Comparison of ENCODE assay signal across 12 mouse cellular contexts in genomic region chr7:45635711-45636688, GRCm38 (mm10). TPM values are rescaled to one million over a fixed set of nuclear protein-coding genes. Genes with fewer than 3 reads are reported as not detected.
A peak's percentile ranks its signal among the peaks of the same experiment; 100 is the strongest.
DNase-seq lines count a peak whose midpoint lies in the region; ATAC-seq and TF ChIP-seq lines count a peak whose summit lies in the region.
"Had no signal": no experiment of that assay in that cellular context is flagged by ENCODE, and none has a peak within 500 bp of the region (broad histone marks: within the 10 kb centered on the region; RNA-seq: fewer than 3 reads in every experiment).

No protein-coding gene starts in this region.

- no peak for ATAC-seq in kidney, embryonic 16.5 days (ENCODE audit: low FRiP score, low TSS enrichment)
- ATAC-seq in embryonic facial prominence, embryonic 14.5 days (ENCODE audit: low read depth): no peak
- ATAC-seq in intestine, embryonic 16.5 days: no peak
- no peak for ATAC-seq in forebrain, postnatal 0 days
- ATAC-seq: forebrain, embryonic 13.5 days had no signal

- H3K36me3 ChIP-seq in kidney, embryonic 16.5 days (ENCODE audit: insufficient read depth, low read length): peaks cover 13% of the 10 kb centered on the region
- peaks cover 10% of the 10 kb centered on the region for H3K36me3 ChIP-seq in embryonic facial prominence, embryonic 14.5 days (ENCODE audit: control insufficient read depth, insufficient read depth, low read length)
- no peaks in the 10 kb centered on the region; the same call in 1 of the 2 replicates for H3K36me3 ChIP-seq in intestine, embryonic 16.5 days (ENCODE audit: control insufficient read depth, insufficient read depth, low read length)
- peaks cover 15% of the 10 kb centered on the region; the same call in 1 of the 2 replicates for H3K36me3 ChIP-seq in forebrain, postnatal 0 days (ENCODE audit: insufficient read depth)

- no peak overlapping the region for H3K9ac ChIP-seq in kidney, embryonic 16.5 days (replicated peaks; ENCODE audit: low read length)
- H3K9ac ChIP-seq in embryonic facial prominence, embryonic 14.5 days (ENCODE audit: low read depth, low read length): no peak overlapping the region
- H3K9ac ChIP-seq in intestine, embryonic 16.5 days (ENCODE audit: low read depth, low read length): no peak overlapping the region
- H3K9ac ChIP-seq in forebrain, postnatal 0 days: no peak overlapping the region
- H3K9ac ChIP-seq: forebrain, embryonic 13.5 days had no signal

- no peak overlapping the region for H3K4me3 ChIP-seq in kidney, embryonic 16.5 days (ENCODE audit: low read length)
- no peak overlapping the region for H3K4me3 ChIP-seq in embryonic facial prominence, embryonic 14.5 days (ENCODE audit: low read depth, low read length)
- no peak overlapping the region for H3K4me3 ChIP-seq in intestine, embryonic 16.5 days (ENCODE audit: low read length)
- H3K4me3 ChIP-seq in forebrain, postnatal 0 days (ENCODE audit: low read depth, low read length): no peak overlapping the region
- H3K4me3 ChIP-seq: forebrain, embryonic 13.5 days had no signal

- no peaks in the 10 kb centered on the region for H3K9me3 ChIP-seq in kidney, embryonic 16.5 days (ENCODE audit: low read length)
- no peaks in the 10 kb centered on the region for H3K9me3 ChIP-seq in embryonic facial prominence, embryonic 14.5 days (ENCODE audit: control insufficient read depth, low read length)
- no peaks in the 10 kb centered on the region for H3K9me3 ChIP-seq in intestine, embryonic 16.5 days (ENCODE audit: control insufficient read depth, low read length)
- H3K9me3 ChIP-seq in forebrain, postnatal 0 days (ENCODE audit: low read length): no peaks in the 10 kb centered on the region

- no peaks in the 10 kb centered on the region for H3K27me3 ChIP-seq in kidney, embryonic 16.5 days (ENCODE audit: insufficient read depth, low read length)
- no peaks in the 10 kb centered on the region; the same call in 1 of the 2 replicates for H3K27me3 ChIP-seq in embryonic facial prominence, embryonic 14.5 days (replicated peaks; ENCODE audit: control insufficient read depth, insufficient read depth, low read length)
- H3K27me3 ChIP-seq in intestine, embryonic 16.5 days (replicated peaks; ENCODE audit: control insufficient read depth, insufficient read depth, low read length): peaks cover 6% of the 10 kb centered on the region; the same call in 1 of the 2 replicates
- H3K27me3 ChIP-seq in forebrain, postnatal 0 days (ENCODE audit: insufficient read depth, low read length): no peaks in the 10 kb centered on the region

- WGBS in kidney, embryonic 16.5 days: 58% methylated on average over 15 of the region's 15 CpGs
- 72% methylated on average over 15 of the region's 15 CpGs for WGBS in embryonic facial prominence, embryonic 14.5 days
- 72% methylated on average over 15 of the region's 15 CpGs for WGBS in intestine, embryonic 16.5 days
- 83% methylated on average over 15 of the region's 15 CpGs for WGBS in forebrain, postnatal 0 days

- no peak for TF ChIP-seq CTCF in forebrain, postnatal 0 days (IDR thresholded peaks at IDR 0.05; ENCODE audit: low read depth)

- H3K4me1 ChIP-seq in kidney, embryonic 16.5 days (ENCODE audit: insufficient read depth, low read length): peaks cover 46% of the 10 kb centered on the region
- peaks cover 19% of the 10 kb centered on the region for H3K4me1 ChIP-seq in embryonic facial prominence, embryonic 14.5 days (ENCODE audit: control insufficient read depth, insufficient read depth, low read length)
- H3K4me1 ChIP-seq in intestine, embryonic 16.5 days (ENCODE audit: control insufficient read depth, insufficient read depth, low read length): peaks cover 15% of the 10 kb centered on the region
- H3K4me1 ChIP-seq in forebrain, postnatal 0 days (ENCODE audit: insufficient read depth): no peaks in the 10 kb centered on the region

- no peak overlapping the region for H3K4me2 ChIP-seq in kidney, embryonic 16.5 days (replicated peaks; ENCODE audit: low read depth, low read length)
- H3K4me2 ChIP-seq in embryonic facial prominence, embryonic 14.5 days (ENCODE audit: low read depth, low read length): no peak overlapping the region
- H3K4me2 ChIP-seq in intestine, embryonic 16.5 days (ENCODE audit: low read depth, low read length): no peak overlapping the region
- no peak overlapping the region for H3K4me2 ChIP-seq in forebrain, postnatal 0 days (ENCODE audit: low read depth)
- H3K4me2 ChIP-seq: forebrain, embryonic 13.5 days had no signal

- no peak for DNase-seq in kidney, adult 9 months
- peak; percentile 56 for DNase-seq in embryonic facial prominence, embryonic 14.5 days (ENCODE audit: low spot score)
- peak; percentile 69 for DNase-seq in lung, postnatal 36 days
- no peak for DNase-seq in forebrain, postnatal 0 days
- no peak for DNase-seq in ovary, postnatal 10 days (ENCODE audit: low spot score)
- DNase-seq in embryo, embryonic 9.5 days (ENCODE audit: extremely low spot score): no peak
- DNase-seq: cerebellum, adult 18-20 months; thymus, postnatal 36 days had no signal

- H3K27ac ChIP-seq in kidney, embryonic 16.5 days (ENCODE audit: low read length): peak overlapping the region; percentile 78
- no peak overlapping the region; the same call in 1 of the 2 replicates for H3K27ac ChIP-seq in embryonic facial prominence, embryonic 14.5 days (replicated peaks; ENCODE audit: low read depth, low read length)
- peak overlapping the region; percentile 55 for H3K27ac ChIP-seq in intestine, embryonic 16.5 days (ENCODE audit: low read length)
- H3K27ac ChIP-seq in forebrain, postnatal 0 days (ENCODE audit: low read depth, low read length): no peak overlapping the region
- H3K27ac ChIP-seq: forebrain, embryonic 13.5 days had no signal

RNA-seq across cellular contexts. Expression of gene Mamstr, which starts 3.8 kb away (rescaled TPM):
- 8.0 and 9.0 TPM in 2 replicates for polyA plus RNA-seq in kidney, embryonic 16.5 days (2015; fragmentation: Nextera tagmentation; extraction: Ambion mirVana)
- polyA plus RNA-seq in embryonic facial prominence, embryonic 14.5 days (2014; fragmentation: Nextera tagmentation; extraction: Ambion mirVana): 23.3 and 28.8 TPM in 2 replicates
- 5.0 and 6.3 TPM in 2 replicates for polyA plus RNA-seq in intestine, embryonic 16.5 days (2015; fragmentation: Nextera tagmentation; extraction: Ambion mirVana)
- total RNA-seq in forebrain, postnatal 0 days (2014; rRNA removed): 2.2 and 2.8 TPM in 2 replicates
- polyA plus RNA-seq in forebrain, postnatal 0 days (2015; fragmentation: Nextera tagmentation; extraction: Ambion mirVana): 2.6 TPM in 2 replicates

RNA-seq across cellular contexts. Expression of gene Rasip1, which starts 8.7 kb away (rescaled TPM):
- polyA plus RNA-seq in kidney, embryonic 16.5 days (2015; fragmentation: Nextera tagmentation; extraction: Ambion mirVana): 11.6 and 13.0 TPM in 2 replicates
- 10.4 and 11.1 TPM in 2 replicates for polyA plus RNA-seq in embryonic facial prominence, embryonic 14.5 days (2014; fragmentation: Nextera tagmentation; extraction: Ambion mirVana)
- 3.4 and 4.4 TPM in 2 replicates for polyA plus RNA-seq in intestine, embryonic 16.5 days (2015; fragmentation: Nextera tagmentation; extraction: Ambion mirVana)
- total RNA-seq in forebrain, postnatal 0 days (2014; rRNA removed): 26.5 and 37.4 TPM in 2 replicates
- 22.8 and 27.2 TPM in 2 replicates for polyA plus RNA-seq in forebrain, postnatal 0 days (2015; fragmentation: Nextera tagmentation; extraction: Ambion mirVana)

RNA-seq across cellular contexts. Expression of gene Izumo1, which starts 14.4 kb away (rescaled TPM):
- 0.13 and 0.14 TPM in 2 replicates for polyA plus RNA-seq in kidney, embryonic 16.5 days (2015; fragmentation: Nextera tagmentation; extraction: Ambion mirVana)
- 0.19 and 0.30 TPM in 2 replicates for polyA plus RNA-seq in embryonic facial prominence, embryonic 14.5 days (2014; fragmentation: Nextera tagmentation; extraction: Ambion mirVana)
- 0.07 and 0.15 TPM in 2 replicates for polyA plus RNA-seq in intestine, embryonic 16.5 days (2015; fragmentation: Nextera tagmentation; extraction: Ambion mirVana)
- 0.08 and 0.14 TPM in 2 replicates for total RNA-seq in forebrain, postnatal 0 days (2014; rRNA removed)
- not detected in 2 replicates for polyA plus RNA-seq in forebrain, postnatal 0 days (2015; fragmentation: Nextera tagmentation; extraction: Ambion mirVana)

RNA-seq across cellular contexts. Expression of gene Fut1, which starts 18.9 kb away (rescaled TPM):
- 0.27 and 0.32 TPM in 2 replicates for polyA plus RNA-seq in kidney, embryonic 16.5 days (2015; fragmentation: Nextera tagmentation; extraction: Ambion mirVana)
- 1.3 and 2.1 TPM in 2 replicates for polyA plus RNA-seq in embryonic facial prominence, embryonic 14.5 days (2014; fragmentation: Nextera tagmentation; extraction: Ambion mirVana)
- polyA plus RNA-seq in intestine, embryonic 16.5 days (2015; fragmentation: Nextera tagmentation; extraction: Ambion mirVana): 0.48 and 0.61 TPM in 2 replicates
- total RNA-seq in forebrain, postnatal 0 days (2014; rRNA removed): 0.08 and 0.29 TPM in 2 replicates
- not detected in 2 replicates for polyA plus RNA-seq in forebrain, postnatal 0 days (2015; fragmentation: Nextera tagmentation; extraction: Ambion mirVana)
- total RNA-seq: left cerebral cortex, adult 18-20 months had no signal
- polyA plus RNA-seq: forebrain, embryonic 13.5 days had no signal

RNA-seq across cellular contexts. Expression of gene Fgf21, which starts 20.7 kb away (rescaled TPM):
- not detected in 2 replicates for polyA plus RNA-seq in kidney, embryonic 16.5 days (2015; fragmentation: Nextera tagmentation; extraction: Ambion mirVana)
- polyA plus RNA-seq in embryonic facial prominence, embryonic 14.5 days (2014; fragmentation: Nextera tagmentation; extraction: Ambion mirVana): 0.45 and 1.0 TPM in 2 replicates
- polyA plus RNA-seq in intestine, embryonic 16.5 days (2015; fragmentation: Nextera tagmentation; extraction: Ambion mirVana): 0.23 TPM in 1 of 2 replicates, not detected in the other
- not detected in 2 replicates for total RNA-seq in forebrain, postnatal 0 days (2014; rRNA removed)
- not detected in 2 replicates for polyA plus RNA-seq in forebrain, postnatal 0 days (2015; fragmentation: Nextera tagmentation; extraction: Ambion mirVana)
- total RNA-seq: left cerebral cortex, adult 18-20 months had no signal
- polyA plus RNA-seq: forebrain, embryonic 13.5 days had no signal

Comparison
In these comparisons a context has a peak if more than half of its experiments do, and no peak if none do; other contexts are left out.
1. H3K27ac ChIP-seq: peak in kidney, embryonic 16.5 days (single experiment) and intestine, embryonic 16.5 days (single experiment); none in embryonic facial prominence, embryonic 14.5 days (single experiment) and forebrain, postnatal 0 days (single experiment).
2. DNase-seq: peak in embryonic facial prominence, embryonic 14.5 days (single experiment) and lung, postnatal 36 days (single experiment); none in kidney, adult 9 months (single experiment), forebrain, postnatal 0 days (single experiment), ovary, postnatal 10 days (single experiment) and embryo, embryonic 9.5 days (single experiment).